Mouse (Mus musculus) C2C12 (cell line): ENCODE data around the gene Gm14435. TPM values are rescaled to one million over a fixed set of nuclear protein-coding genes. Genes with fewer than 3 reads are reported as not detected.
"Not testable (repeated sequence)": the region's sequence is repeated elsewhere in the genome, so short reads cannot be mapped to it uniquely, and the experiment has no call there.

Experiments used
- H3K27me3 ChIP-seq: one replicate; pipeline ENCODE4 v1.6.1; 2011; ENCODE audit not compliant: control insufficient read depth, insufficient read depth, insufficient read length
- H3K36me3 ChIP-seq: one replicate; pipeline ENCODE4 v1.6.1; 2011; ENCODE audit not compliant: control insufficient read depth, insufficient read depth
- H3K4me3 ChIP-seq: one replicate; pipeline ENCODE4 v1.5.1; 2011; ENCODE audit warnings: mild to moderate bottlenecking, control low read depth; ENCODE audit not compliant: poor library complexity, insufficient read depth, severe bottlenecking
- H3K79me2 ChIP-seq: one replicate; pipeline ENCODE4 v1.6.1; 2011; ENCODE audit not compliant: control insufficient read depth, insufficient read depth
- H3K79me3 ChIP-seq: one replicate; pipeline ENCODE4 v1.6.1; 2011; ENCODE audit warnings: low read depth, control low read depth
- H3ac ChIP-seq: one replicate; pipeline ENCODE3; 2011; ENCODE audit warnings: low read depth; ENCODE audit not compliant: control insufficient read depth, insufficient read length
- long read RNA-seq, 2 experiments: library from polyadenylated mRNA; unstranded; transcript quantifications; one replicate each; pipeline ENCODE4 v2.0.0; 2019 to 2020
- polyA plus RNA-seq: library from polyadenylated mRNA; unstranded; fragments of >200 nt; fragmentation: generic; extraction: Trizol; gene quantifications from one replicate; pipeline ENCODE4 v1.2.1, GENCODE M21; 2012; ENCODE audit warnings: missing spikeins

Gene Gm14435
- polyA plus RNA-seq = 0.67 TPM
- long read RNA-seq, experiment 1, partial matches to known transcripts = 0 of 5 reads
- long read RNA-seq, experiment 1, other reads (novel, unspliced or antisense) = 2 of 5 reads
- long read RNA-seq, experiment 2, partial matches to known transcripts = 0 of 10 reads
- long read RNA-seq, experiment 2, other reads (novel, unspliced or antisense) = 8 of 10 reads

DNA sequence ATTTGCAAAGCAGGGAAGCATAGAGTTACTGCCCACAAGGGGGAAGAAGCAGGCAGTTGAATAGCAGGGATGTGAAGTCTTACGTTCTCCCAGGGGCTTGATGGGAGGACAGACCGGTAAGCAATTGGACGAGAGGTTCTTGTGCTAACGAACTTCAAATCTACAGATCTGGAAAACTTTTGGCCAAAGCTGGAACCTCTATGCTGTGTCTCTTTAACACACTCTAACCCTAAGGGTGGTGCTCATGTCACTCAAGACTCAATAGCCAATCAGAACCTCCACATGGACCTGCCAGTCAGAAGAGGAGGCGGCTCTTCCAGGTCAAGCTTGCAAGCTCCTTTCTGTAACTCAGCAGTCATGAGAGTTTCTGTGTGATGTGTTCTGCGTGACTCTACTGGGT lies at the start of gene Gm14435:
Gene Gm14435, plus strand, starts transcription at position 301 of the 400 bp plus-strand sequence.
- not testable (repeated sequence) for H3K79me3 ChIP-seq, H3K79me2 ChIP-seq, H3ac ChIP-seq, H3K4me3 ChIP-seq, H3K27me3 ChIP-seq, H3K36me3 ChIP-seq

Other genes starting within 250 kb of the Gm14435 start
- 0.05 TPM for gene 2210418O10Rik, start 197.0 kb upstream of the Gm14435 start, polyA plus RNA-seq
- gene Gm11009, start 104.1 kb upstream of the Gm14435 start, polyA plus RNA-seq = not detected
- 5.8 TPM for gene Gm14434, start 63.2 kb downstream of the Gm14435 start, polyA plus RNA-seq
- gene Zfp967, start 97.5 kb downstream of the Gm14435 start, polyA plus RNA-seq = not detected
- 0.95 TPM for gene Gm14308, start 212.8 kb downstream of the Gm14435 start, polyA plus RNA-seq
- 1.8 TPM for gene Zfp973, start 246.9 kb downstream of the Gm14435 start, polyA plus RNA-seq